Mouse (Mus musculus) hindlimb bud, embryonic 11.5 days (tissue): ENCODE measurements at regions not wholly inside any gene's neighbourhood (a gene's known extent, or its start where the extent isn't known, plus 50 kb on each side); places are given as distances from the start of the nearest gene placed in this dataset.

Experiments
- DNase-seq: peaks from one replicate; pipeline ENCODE4 v3.0.0-alpha.2; 2012; ENCODE audit warnings: low read depth, low spot score; ENCODE audit errors: extremely low spot score

DNA sequence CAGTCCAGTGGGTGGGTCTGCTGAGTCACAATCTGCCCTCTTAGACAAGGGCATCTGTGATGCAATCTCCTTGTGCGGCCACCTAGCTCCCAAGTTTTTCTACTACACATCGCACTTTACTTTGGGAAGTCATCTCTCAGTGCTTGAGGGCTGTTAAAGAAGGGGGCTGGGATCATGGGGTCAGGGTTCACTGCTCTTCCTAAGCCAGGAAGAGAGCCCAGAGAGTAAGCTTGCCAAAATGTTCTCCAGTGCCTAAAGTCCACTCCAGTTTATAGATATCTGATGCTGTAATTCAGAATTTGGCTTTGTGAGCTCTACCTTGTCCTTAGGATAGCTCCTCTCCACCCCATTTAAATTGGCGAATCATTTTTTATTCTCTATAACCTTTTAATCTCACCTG is 347.2 kb downstream of the Zfp619 start:
- no peak for DNase-seq

DNA sequence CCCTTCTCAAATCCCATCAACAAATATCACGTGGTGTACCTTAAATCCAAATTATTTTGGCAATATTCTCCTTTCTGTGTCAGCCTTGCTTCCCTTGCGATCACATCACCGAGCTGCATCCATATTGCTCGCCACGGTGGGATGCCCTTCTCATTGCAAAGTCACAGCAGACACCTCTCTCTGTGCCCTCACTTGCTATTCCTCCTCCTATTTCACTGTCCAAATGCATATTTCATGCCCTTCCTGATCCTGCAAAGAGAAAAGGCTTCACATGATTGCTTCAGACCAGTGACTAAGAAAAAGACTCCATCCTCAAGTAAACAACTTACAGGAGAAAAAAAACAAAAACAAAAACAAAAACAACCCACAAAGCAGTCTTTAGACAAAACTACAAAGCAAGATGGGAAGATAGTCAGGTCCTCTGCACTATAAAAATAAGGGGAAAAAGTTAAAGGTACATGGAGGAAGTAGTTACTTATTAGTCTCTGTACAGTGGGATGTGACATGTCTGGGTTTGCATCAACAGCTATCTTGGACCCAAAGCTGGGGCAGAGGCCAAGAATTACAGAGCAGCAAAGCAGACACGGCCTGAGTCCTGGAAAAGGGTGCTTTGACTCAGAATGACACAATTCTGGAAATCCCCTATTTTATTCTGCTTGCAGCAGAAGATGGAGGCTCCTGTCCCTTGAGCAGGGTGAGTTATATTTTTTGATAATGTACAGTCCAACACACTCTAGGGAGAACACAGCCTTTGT is 349.3 kb downstream of the Zfp619 start:
- DNase-seq, result no peak

DNA sequence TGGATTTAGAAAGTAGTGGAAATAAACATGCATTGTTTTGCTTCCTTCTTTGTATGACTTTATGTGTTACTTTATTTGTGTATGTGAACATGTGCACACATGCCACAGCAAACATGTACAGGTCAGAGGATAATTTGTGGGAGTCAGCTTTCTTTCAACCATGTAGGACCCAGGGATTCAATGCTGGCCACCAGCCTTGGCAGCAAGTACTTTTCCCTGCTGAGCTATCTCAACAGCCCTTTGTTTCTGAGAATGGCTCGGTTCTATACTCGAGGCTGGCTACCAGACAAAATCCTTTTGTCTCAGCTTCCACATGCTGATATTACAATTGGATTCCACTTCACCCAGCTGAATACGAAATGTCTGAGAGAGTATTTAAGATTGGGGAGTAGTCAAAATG is 349.9 kb downstream of the Zfp619 start:
- DNase-seq, result no peak

DNA sequence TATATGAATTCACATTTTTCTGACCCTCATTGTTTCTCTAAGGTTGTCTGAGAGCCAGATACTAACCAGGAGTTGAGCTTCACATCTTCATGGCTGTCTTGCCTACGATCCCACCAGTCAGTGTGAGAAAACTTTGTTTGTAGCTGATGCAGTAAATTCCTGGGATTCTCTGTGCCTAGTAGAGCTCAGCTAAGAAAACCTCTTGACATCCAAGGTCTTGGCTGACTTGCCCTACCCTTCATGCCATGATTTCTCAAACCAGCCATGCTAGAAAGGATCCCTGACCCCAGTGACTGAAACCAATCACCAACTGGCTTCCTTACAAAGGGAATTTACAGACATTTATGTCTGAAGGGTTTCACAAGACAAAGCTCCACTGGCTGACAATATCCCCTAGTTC is 364.5 kb downstream of the Zfp619 start:
- DNase-seq, result no peak

DNA sequence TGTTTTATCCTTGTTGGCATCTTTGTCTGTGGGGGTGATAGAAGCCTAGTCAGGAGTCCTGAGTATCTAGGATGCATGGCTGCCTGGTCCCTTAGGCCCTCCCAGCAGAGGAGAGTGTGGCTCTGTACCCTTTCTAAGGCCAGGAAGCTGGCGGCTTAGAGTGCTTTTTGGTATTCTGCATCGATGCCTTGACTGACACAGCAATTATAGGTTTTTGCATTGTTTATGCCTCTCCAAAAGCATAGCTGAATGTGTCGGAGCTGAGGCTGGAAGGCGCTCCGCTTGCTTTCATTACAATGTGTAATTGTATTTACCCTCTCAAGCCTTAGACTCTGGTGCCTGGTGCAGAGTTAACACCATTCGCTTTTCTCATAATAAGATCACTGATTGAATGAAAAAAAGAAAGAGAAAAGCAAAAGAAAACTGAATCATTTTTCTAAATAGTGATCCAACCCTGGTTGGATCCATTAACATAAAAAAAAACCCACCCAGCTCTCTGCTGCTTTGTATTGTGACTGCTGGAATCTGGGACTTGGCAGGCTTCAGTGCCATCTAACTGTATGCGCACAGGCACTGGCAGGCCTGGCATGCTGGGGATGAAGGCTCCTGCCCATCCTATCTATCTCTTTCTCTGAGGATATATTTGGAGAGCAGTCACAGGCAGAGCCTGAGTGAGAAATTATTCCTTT is 376.8 kb downstream of the Zfp619 start:
- no peak for DNase-seq

DNA sequence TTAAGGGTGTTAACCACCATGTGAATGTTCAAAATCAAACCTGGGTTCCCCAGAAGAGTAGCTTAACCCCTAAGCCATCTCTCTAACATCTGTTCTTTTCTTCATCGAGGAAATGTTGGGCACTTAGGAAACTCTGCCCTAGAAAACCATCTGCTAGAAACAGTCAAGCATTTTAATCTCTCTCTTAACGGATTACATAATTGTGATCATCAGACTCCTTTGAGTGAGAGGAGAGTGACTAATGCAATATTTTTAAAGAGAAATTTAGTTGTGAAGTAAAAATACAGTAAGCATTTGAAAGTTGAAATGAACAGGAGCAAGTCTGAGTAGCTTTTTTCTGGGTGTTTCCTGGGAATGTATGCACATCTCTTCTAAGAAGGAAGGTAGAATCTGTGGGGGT is 379.4 kb downstream of the Zfp619 start:
- DNase-seq, result no peak

DNA sequence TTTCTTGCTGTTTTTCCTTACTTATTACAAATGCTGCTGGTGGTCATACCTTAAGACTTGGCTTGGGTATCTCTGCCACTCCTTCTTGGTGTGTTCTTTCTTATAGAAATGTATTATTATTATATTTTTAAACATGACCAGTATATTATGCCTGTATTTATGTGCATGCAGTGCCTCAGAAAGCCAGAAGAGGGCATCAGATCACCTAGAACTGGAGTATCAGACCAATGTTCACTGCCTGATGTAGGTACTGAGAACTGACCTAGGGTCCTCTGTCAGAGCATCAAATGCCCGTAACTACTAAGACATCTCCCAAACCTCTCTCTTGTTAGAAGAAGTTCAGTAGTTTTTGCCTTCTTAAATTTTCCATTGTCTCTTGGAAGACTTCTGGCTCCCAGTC is 380.7 kb downstream of the Zfp619 start:
- DNase-seq, result no peak

DNA sequence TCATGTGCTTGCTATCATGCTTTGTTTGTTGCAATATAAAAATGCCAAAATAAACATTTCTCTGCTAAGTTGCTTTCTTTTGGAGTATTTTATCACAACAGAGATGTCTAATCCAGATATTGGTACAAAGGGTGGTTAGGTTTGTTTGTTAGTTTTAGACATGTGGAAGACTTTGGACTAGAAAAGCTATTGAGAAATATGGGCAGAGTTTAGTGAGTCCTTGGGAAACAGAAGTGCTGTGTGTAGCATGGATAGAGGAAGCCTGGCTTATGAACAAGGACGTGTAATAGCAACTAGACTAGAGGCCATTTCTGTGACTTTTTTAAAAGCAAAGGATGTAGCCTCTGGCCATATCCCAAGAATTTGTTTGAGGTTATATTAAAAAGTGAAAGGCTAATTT is 416.4 kb downstream of the Zfp619 start:
- DNase-seq, result no peak

DNA sequence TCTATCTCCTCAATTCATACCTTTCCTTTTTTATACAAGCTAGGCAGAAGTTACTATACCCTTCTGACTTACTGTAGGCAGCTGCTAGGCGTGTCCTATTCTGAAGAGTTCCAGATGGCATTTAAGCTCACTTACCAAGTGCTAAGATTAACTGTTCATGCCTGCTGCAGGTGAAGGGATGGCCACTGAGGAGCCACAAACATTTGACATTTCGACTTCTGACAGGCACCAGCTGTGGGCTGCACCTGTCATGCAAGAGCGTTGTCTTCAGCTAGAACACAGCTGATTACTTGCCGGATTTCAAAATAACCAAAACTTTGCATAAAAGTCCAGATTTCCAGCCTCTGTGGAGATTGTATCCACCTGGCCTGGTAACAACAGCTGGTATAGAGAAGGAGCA is 419.7 kb downstream of the Zfp619 start:
- no peak for DNase-seq

DNA sequence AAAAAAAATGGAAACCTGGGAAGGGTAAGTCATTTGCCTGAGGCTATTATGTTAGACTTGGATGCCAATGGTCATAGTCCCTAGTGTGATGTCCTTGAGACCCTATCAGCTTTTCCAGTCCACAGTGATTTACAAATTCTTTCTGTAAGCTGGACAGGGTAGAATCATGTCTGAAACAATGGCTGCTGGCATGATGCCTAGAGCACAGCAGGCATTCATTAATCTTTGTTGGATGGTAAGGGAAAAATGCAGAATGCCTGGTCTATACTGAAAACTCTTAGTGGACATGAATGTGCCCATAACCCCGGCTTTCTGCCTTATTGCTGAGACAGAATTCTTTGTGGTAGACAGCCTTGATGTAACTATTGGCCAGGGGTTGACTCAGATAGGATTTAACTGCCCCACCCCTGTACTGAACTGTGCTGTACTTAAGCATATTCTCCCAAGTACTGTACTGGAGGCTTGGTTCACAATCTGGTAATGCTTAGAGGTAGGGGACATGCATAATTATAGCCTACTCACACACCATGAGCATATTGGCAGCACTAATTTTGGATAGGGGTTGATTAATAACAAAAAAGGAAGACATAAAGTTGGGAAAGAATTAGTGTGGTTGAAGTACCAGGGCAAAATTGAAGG is 424.8 kb downstream of the Zfp619 start:
- no peak for DNase-seq

DNA sequence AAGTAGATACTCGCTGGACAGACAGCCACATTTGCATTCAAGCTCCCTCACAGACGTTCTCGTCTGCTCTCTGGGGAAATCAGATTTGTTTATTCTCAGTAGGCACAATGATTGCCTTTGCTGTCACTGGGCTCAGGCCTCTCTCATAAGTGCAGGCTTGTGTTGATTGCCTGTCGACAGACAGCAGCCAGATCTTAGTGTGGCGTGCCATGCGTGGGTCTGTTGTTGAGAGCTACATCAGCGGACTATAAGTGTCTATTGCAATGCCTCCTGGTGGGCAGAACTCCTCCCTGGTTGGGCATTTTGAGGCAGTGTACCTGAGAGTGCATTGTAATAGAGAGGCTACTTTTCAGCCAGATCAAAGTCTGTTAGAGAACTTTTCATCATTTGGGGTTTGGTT is 436.5 kb downstream of the Zfp619 start:
- no peak for DNase-seq

DNA sequence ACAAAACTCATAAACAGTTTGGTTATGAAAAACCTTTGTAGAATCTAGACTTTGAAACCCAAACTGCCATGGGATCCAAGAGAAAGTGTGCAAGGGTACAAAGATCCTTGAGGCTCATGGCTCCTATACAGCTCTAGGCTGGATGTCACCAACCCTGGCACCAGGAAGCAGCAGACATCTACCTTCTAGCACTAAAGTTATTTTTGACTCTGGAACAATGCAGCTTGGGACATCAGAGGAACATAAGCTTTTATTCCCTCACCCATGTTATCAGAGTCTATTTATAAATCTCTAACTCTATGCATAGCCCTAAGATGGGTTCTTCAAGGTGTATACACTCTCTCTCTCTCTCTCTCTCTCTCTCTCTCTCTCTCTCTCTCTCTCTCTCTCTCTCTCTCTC is 437.4 kb downstream of the Zfp619 start:
- DNase-seq, result no peak

DNA sequence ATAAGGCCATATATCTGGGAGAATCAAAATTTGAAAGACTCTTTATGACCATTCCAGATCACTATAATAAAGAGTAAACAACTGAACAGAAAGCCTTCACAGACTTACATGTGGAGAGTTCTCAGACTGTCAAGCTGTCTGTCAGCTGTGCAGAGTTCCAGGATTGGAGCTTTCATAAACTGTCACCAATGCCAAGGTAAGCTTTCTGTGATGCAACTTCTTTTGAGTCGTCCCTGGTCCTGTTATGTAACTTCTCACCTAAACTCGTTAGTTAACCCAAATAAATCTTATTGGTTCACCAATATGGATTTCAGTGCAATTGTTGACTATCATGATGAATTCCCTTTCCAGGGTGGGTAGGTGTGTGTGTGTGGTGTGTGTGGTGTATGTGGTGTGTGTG is 460.6 kb downstream of the Zfp619 start:
- DNase-seq, result no peak

DNA sequence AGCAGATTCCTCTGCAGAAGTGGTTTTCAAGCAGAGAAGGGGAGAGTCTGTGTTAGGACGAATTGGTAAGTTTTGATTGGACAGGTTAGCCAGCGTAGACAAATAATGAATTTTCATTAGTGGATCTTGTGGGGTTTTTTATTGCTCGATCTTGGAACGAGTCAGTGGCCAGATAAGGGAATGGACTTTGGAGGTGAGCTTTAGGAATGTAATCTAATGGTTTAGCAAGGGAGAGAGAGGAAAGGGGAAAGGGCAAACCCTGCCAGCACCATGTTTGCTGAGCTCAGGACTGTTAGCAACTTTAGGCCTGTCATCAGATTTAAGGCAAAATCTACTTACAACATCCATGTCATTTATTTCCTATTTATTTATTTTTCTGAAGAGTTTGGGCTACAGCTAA is 464.1 kb downstream of the Zfp619 start:
- DNase-seq, result no peak
